Mouse (Mus musculus): ENCODE data around the gene Atl1.
A peak's percentile ranks its signal among the peaks of the same experiment; 100 is the strongest.

Gene Atl1

DNA sequence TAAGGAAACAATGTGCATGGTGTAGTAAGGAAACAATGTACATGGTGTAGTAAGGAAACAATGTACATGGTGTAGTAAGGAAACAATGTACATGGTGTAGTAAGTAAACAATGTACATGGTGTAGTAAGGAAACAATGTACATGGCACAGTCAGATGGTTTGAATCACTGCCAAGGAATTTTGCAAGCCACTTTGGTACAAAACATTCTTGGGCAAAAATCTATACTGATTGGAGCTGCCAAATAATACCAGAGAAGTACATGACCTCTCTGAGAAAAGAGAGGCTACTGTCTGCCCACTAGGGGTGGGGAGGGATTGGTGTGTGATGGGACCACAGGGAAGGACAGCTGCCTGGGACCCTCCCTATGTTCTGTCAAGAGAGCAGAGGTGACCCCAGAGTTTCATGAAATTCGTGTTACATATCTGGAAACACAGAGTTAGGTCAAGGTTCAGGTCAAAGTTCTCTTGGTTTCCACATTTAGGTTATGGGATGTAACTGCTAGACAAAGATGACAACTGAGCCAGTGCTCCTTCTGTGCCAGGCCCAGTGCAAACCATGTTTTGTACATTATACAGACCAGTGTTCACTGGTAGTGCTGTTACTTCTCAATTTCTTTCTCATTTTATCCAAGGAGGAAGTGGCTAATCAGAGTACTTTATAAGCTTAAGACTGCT, 49.4 kb downstream of the Atl1 start:
- DNase-seq (ENCODE audit: low read depth, low spot score): no peak

DNA sequence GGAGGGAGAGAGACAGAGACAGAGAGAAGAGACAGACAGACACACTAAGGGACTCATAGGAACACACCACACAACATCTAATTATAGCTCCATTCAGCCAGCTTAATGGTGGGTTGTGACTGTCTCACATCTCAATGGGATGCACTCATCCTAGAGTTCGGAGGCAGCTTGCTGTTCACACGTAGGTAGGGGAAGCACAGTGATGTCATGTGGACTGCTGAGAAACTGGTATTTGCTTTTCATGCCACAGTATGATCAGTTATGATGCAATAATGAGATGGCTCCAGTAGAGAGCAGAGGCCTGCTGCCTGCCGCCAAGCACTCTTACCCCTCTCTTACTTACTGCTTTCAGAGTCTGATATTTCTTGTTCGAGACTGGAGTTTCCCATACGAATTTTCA, 53.4 kb downstream of the Atl1 start:
- no peak for DNase-seq (ENCODE audit: low read depth, low spot score)

DNA sequence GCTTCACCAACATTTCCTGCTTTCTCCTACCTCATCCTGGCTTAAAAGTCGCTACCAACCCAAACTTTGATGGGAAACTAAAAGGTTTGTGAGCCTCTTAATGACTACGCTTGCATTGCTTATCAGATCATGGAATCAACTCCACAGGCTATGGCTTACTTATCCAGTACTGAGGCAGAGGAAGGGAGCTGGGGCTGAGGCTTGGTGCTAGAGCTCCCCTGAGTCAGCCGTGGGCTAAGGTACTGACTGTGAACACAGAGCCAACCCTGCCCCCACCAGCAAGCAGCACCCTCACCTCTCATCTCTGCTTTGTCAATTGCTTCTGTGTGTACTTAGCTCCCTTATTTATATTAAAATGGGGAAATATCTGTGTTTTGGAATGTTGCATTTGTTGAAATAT, 55.1 kb downstream of the Atl1 start:
- no peak for DNase-seq (ENCODE audit: low read depth, low spot score)

DNA sequence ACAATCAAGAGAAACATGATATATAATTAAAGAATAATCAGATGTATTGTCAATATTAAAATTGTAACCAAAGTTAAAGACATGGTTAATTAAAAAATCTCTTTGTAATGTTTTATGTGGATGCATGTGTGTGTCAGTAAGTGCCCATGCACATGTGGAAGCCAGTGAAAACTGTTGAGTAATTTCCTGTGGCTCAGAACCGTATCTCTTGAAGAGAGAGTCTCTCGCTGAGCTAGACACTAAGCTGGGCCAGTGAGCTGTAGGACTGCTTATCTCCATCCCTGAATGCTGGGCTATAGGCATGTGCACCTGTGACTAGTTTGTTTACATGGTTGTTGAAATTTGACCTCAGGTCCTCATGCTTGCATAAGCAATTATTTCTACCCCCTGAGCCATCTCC, 65.0 kb downstream of the Atl1 start:
- no peak for DNase-seq (ENCODE audit: low read depth, low spot score)

DNA sequence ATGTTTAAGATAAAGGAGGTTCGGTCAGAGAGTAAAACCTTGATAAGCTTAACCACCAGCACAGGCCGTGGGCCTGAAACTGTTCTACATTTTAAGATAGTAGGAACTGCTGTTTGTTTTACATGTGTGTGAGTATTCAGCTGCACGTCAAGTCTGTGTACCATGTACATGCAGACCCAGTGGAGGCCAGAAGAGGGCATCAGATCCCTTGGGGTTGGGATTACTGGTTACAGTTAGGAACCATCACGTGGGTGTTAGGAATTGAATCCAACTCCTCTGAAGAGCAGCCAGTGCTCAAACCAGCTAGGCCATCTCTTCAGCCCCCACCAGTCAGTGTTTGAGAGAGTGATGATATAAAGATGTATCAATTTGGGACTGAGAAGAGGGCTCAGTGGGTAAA, 70.1 kb downstream of the Atl1 start:
- peak; percentile 16 for DNase-seq (ENCODE audit: low read depth, low spot score)

DNA sequence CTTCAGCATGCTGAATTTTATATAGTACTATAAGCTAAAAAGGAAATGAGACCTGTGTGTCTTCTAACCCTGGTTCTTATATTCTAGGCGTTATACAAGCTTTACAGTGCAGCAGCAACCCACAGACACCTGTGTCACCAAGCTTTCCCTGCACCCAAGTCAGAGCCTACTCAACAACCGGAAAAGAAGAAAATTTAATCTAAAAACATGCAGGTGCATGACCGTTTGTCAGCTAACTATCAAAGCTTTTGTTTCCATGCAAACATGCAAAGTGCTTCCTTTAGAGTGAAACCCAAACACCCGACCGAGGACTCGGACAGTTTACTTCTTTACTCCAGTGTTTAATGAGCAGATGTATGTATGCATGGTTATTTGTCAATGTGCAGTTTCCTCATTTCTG, 70.7 kb downstream of the Atl1 start:
- no peak for DNase-seq (ENCODE audit: low read depth, low spot score)

DNA sequence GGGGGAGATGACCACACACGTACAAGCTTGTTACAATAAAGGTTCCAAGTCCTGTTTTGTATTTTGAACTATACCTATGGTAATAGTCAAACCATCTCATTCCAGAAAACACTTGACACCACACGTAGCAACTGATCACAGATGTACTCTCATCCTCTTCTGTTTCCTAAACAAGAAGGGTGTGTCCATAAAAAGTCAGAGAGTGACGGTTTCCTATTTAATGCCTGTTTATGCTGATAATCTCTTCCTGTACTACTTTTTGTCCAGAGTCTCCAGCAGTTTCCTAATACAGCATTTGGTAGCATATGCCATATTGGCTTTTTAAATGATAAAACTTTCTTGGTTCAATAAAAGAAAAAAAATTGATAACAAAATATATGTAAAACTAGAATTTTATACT, 73.2 kb downstream of the Atl1 start:
- DNase-seq (ENCODE audit: low read depth, low spot score): no peak

DNA sequence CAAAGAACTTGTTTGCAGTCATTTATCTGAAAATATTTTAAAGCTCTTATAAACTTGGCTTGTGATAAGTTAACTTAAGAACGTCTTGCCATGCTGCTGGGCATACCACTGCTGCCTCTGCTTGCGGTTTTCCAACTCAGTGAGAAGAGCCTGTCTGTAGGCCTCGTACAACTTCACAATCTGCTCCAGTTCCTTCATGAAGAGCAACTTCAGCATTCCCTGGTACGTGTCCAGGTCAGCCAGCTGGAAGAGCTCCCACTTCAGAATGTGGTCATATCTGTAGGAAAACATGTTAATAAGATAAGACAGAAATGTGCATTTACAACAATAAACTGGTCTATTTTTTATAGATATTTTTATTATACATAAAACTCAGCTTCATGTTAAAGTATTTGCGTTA, 73.7 kb downstream of the Atl1 start:
- DNase-seq (ENCODE audit: low read depth, low spot score): no peak

DNA sequence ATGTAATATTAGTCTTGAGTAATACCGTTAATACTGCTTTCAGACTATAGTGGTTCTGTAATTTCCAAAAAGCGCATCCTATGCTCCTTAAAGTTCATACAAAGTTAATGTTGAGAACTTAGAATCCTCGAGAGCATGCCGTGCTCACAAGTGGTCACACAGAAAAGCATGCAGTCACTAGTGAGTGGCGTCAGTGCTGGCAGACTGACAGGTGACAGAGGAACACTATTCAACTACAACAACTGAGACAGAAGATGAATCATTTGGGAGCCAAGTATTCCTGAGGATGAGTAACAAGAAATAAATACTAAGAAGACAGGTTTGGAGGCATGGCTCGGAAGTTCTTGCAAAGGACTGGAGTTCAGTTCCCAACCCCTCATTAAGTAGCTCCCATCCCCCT, 74.7 kb downstream of the Atl1 start:
- no peak for DNase-seq (ENCODE audit: low read depth, low spot score)

DNA sequence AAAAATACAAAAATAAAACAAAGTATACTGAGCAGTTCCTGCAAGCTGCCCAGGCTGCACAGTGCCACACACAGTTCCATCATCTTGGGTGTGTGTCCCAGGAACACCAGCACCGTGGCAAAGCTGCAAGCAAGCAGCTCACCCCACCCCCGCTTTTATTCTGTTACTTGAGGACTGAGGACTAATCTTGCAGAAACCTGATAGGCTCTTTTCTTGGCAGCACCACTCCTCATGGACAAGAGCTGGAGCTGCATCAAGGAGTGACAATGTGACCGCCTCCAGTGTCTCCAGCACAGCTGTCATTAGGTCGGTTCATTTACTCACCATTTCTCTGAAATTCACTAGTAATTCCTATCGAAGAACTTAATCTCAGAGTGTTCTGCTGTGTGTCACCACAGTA, 75.7 kb downstream of the Atl1 start:
- DNase-seq (ENCODE audit: low read depth, low spot score): no peak

DNA sequence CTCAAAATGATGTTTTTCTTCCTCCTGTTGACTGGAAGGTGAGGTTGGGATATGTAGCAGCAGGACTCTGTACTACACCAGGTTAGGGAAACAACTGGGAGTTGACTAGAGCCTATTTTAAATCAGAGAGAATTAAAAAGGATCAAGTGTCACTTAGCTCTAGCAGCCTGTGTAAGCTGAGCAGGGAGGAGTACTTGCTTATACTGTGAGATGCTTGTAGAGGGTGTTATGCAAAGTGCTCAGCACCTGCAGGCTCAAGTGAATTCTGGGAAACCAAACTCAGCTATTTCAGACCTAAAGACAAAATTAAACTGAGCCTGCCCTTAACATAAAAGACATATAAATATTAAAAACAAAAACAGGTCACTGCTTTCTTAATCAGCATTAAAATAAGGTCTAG, 81.3 kb downstream of the Atl1 start:
- no peak for DNase-seq (ENCODE audit: low read depth, low spot score)

DNA sequence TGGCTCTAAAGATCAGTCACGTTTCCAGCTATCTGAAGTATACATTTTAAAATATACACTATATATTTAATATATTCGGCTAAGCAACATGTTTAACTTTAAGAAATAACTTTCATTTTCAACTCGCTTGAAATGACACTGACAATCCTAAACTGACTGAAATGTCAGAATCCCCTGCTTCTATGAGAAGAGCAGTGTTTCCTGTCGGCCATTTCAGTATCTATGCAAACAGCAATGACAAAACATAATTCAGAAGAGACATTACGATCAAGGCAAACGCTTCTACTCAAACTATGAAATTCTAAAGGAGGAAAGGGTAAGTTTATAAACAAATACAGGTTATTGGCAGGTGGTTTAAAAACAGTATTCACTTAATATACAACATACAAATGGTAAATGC, 84.3 kb downstream of the Atl1 start:
- DNase-seq (ENCODE audit: low read depth, low spot score): no peak

DNA sequence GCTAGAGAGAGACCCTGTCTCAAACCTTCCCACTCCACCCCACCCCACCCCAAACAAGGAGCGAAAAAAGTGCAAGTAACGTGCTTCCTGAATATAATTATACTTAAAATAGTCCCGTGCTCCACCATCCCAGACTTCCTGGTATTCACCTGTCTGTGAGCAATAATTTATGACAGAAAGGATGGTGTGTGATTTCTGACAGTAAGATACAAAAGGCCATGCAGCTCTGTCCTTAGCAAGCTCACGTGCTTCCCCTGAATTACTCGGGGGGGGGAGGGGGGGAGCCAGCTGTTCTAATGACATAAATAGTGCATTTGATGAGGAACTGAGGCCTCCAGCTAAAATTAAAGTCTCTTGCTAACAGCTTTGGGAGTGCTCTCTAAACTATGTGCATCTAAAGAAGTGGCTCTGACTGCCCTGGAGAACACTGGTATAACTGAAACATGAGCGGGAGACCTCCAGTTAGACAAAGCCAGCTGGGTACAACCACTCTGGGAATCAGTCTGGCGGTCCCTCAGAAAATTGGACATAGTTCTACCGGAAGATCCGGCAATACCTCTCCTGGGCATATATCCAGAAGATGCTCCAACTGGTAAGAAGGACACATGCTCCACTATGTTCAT, 85.1 kb downstream of the Atl1 start:
- DNase-seq (ENCODE audit: low read depth, low spot score): no peak

DNA sequence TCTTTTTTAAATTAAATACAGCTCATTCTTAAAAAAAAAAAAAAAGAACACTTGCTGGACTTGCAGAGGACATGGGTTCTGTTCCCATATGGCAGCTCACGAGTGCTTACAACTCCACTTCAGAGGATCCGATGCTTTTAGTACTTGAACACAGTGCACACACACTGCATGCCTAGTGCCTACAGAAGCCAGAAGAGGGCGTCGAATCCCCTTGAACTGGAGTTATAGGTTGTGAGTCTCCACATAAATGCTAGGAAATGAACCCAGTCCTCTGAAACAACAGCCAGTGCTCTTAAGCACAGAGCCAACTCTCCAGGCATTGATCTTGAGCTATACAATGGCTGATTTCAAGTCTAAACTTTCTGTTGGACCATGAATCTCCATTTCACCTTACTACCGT, 90.5 kb downstream of the Atl1 start:
- DNase-seq (ENCODE audit: low read depth, low spot score): no peak

DNA sequence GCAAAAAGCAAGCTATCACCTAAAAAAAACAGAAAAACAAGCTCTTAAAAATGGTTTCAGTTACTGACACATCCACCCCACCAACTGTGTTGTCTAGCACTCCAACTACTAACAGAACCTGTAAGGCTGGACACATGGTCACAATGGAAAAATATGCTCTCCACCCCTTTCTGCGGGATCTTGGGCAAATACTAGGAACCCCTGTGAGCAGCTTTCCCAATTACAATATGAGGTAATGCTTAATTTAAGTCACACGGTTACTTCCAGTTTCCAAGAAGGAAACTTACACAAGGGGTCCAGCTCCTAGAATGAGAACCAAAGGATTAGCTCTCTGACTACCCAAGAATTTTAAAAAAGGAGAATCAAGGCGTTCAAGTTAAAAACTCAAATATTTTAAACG, 93.1 kb downstream of the Atl1 start:
- no peak for DNase-seq (ENCODE audit: low read depth, low spot score)

DNA sequence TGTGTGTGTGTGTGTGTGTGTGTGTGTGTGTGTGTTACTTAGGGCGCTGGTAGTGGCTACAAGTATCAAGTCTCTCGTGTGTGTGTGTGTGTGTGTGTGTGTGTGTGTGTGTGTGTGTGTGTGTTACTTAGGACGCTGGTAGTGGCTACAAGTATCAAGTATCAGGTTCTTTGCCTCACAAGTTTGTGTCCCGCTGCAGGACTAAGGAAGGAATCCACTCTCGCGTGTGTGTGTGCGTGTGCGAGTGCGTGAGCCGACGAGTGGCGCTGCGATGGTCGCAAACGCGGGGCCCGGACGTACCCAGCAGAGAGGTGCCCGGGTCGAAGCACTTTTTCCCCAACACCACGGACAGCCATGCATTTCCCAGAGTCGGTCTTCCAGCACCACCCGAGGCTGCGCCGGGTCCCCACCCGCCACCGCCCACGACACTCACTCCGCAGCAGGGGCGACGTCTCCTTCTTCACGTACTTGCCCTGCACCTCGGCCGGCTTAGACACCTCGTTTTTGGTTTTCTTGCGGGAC, 93.9 kb downstream of the Atl1 start:
- DNase-seq (ENCODE audit: low read depth, low spot score): peak; percentile 29

DNA sequence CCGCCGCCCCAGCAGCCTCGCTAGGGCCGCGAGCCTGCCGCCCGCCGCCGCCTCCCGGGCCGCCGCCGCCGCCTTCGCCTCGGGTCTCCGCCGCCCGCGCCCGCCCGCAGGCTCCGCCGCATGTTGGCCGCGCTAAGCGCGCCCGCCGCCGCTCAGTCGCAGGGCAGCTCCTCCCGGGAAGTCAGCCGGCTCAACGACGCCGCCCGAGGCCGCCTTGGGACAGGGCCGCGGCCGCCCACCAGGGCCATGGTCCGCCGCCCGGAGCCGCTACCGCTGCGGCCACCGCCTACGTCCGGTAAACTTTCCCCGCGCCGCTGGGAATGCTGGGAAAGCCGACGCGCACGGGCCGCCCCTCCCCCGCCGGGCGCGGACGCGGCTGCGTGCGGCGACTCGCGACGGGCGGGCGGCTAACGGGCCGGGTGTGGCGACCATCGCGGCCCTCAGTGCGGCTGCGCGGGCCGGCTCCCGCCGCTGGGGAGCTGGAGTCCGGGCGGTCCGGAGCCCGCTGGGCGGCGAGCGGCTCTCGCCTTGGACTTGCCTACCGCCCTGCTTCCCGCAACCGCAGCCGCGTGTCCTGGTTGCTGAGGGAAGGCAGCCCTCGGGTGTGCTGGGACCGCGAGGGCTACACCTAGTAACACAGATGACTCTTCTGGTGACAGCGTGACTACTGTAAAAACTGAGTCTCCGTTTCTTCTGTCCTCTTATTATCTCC, 94.5 kb downstream of the Atl1 start, which contains the start of gene Sav1:
Sav1 (minus strand) TSS at position 217 of the 712 bp plus-strand sequence.
- peak; percentile 77 for DNase-seq (ENCODE audit: low read depth, low spot score)

DNA sequence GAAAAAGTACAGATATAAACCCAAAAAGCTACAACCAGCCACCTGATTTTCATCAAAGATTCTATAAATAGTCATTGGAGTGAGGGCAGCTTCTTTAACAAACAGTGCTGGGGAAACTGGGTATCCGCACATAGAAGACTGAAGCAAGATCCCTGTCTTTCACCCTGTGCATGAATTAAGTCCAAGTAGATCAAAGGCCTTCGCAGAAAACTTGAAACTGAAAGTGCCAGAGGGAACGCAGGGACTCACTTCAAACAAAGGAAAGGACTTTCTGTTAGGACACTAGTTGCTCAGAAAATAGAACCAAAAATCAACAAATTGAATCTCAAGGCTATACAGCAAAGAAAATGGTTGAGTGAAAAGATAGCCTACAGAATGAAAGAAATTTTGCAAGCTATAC, 103.0 kb downstream of the Atl1 start:
- no peak for DNase-seq (ENCODE audit: low read depth, low spot score)

DNA sequence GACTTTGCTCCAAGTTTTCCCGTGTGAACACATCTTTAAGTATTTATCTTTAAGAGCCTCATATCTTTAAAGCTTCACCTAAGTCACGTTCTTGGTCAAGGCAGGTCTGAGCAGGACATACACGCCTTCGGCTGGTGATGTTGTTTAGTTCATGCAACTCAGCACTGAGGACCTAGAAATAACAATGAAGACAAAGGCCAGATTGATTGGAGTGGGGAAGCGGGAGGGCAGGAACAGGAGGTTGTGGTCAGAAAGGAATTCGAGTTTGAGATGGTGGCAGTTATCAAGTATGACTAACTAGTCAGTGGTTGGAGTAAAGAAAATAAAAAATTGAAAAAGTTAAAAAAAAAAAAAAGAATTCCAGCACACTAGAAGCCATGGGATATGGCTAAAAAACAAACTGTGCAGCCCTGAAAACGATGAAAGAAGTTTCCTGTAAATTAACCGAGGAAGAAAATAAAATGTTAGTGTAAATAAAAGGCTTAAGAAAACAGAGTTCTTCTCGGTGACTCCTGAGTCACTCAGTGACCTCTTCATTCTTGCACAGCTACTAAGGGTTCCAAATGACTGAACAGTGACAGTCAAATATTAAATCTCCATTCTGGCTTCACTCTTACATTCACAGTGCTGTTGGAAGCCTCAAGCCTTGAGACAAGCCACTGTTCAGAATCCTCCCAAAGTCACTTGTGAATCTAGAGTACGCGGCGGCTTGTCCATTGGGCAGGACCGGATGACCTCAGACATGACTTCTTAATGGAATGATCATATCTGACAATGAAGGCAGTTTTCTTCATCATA, 106.0 kb downstream of the Atl1 start:
- DNase-seq (ENCODE audit: low read depth, low spot score): no peak

DNA sequence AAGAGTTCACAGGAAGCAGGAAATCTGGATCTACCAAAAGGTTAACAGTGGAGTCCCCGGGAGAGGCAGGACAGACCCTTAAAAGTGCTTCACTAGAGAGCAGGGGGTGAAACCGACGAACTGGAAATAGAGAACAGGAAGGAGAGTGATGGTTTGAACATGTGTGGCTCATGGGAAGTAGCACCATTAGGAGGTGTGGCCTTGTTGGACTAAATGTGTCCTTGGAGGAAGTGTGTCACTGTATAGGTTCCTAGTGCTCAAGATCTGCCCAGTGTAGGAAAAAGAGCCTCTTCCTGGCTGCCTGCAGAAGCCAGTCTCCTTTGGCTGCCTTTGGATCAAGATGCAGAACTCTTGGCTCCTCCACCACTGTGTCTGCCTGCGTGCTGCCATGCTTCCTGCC, 112.7 kb downstream of the Atl1 start:
- no peak for DNase-seq (ENCODE audit: low read depth, low spot score)

DNA sequence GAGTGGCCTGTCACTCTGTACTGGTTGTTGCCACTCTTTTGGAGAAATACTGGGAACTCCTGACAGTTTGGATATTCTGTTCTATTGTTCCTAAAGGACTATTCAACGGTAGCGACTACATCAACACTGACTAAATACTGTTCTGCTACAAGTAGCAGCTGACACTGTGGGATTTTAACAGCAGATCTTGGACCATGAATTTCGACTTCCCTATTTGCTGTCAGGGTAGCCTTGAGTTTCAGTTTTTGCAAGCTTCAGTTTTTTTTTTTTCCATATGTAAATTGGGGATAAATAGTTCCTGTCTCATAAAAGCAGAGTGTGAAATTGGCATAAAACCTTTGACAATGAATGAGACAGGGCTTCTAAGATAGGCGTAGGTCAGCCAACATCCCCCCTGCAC, 117.9 kb downstream of the Atl1 start:
- no peak for DNase-seq (ENCODE audit: low read depth, low spot score)

DNA sequence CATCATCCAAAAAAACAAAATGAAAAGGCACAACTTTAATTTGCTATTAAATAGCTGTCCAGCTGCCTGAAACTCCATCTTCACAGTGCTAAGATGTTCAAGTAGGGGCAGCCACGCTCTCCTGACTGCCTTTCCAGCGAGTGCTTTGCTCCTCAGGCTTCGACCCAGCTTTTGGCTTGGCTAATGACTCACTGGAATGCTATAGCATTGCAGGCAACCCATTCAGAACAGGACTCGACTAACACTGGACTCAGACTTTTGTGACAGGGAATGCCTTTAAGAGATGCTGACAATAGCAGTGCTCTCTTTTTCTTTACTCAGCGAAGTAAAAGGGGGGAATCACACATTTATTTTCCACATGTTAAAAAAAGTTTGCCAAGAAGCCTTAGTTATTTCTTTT, 119.3 kb downstream of the Atl1 start:
- DNase-seq (ENCODE audit: low read depth, low spot score): no peak
